Mouse (Mus musculus) Patski (cell line): ENCODE data around the gene Ankdd1b. TPM values are rescaled to one million over a fixed set of nuclear protein-coding genes. Genes with fewer than 3 reads are reported as not detected.

Experiments used
- ATAC-seq: fragments of 100-300 bp; one replicate; pipeline ENCODE4 v1.8.0; 2021
- CTCF ChIA-PET: fragments of 350-600 bp; sonication (Branson Sonifier 250); formaldehyde crosslinking; loops from one replicate; lab custom pipeline; 2022; ENCODE audit warnings: inconsistent platforms; lab: Charles Lee
- POLR2A ChIA-PET: fragments of 350-600 bp; sonication (Branson Sonifier 250); formaldehyde crosslinking; loops from one replicate; lab custom pipeline; 2022; ENCODE audit warnings: antibody characterized with exemption, inconsistent platforms; lab: Charles Lee
- DNase-seq: peaks from one replicate; pipeline ENCODE4 v3.0.0-alpha.2; 2011; ENCODE audit warnings: low read depth, low spot score
- H3K27me3 ChIP-seq: fragments of 371-371 bp; one replicate; pipeline ENCODE4 v1.5.1; 2021
- CTCF ChIP-seq: fragments of 100-300 bp; IDR thresholded peaks from one replicate; pipeline ENCODE4 v1.5.1; 2021
- in situ Hi-C: fragments of 300-500 bp; cut with MboI; formaldehyde crosslinking; loops from 3 replicates; pipeline ENCODE4 v1.11.1; 2018; ENCODE audit warnings: low pct_unique_long_range_greater_than_20kb, mixed read lengths
- polyA plus RNA-seq: library from polyadenylated mRNA; unstranded; gene quantifications from one replicate; pipeline ENCODE4 v1.2.3, GENCODE M21; 2021

The Ankdd1b gene
- polyA plus RNA-seq: 0.12 TPM

- H3K27me3 ChIP-seq: peaks cover 2% of the 10 kb centered on the region
- in situ Hi-C loops: no loop called here
- ATAC-seq (no peak), DNase-seq (no peak)
- no peak for TF ChIP-seq CTCF
- CTCF ChIA-PET: interaction anchor here (1.0 kb wide), 1 partner anchor 39 kb away, joined by 3 read pairs; no protein-coding TSS in a partner anchor
- POLR2A ChIA-PET: no interaction called here
These were observed at the start of gene Ankdd1b for GRCm38 (mm10) chr13:96470957-96471356. TSS of gene Ankdd1b (minus strand) at chr13:96471198.

DNA sequence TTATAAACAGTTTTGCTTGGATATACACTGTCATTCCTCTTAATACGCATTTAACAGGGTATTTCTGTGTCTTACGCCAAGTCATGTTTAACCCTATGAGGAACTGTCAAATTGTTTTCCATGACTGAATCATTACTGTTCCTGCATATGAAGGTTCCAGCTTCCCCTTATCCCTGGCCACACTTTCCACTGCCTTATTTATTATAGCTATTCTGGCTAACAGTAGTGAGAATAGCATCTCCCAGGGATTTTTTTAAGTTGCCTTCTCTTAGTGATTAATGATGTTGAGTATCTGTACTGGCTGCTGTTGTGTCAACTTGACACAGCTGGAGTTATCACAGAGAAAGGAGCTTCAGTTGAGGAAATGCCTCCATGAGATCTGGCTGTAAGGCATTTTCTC, 46.3 kb upstream of the Ankdd1b start:
- no peak for TF ChIP-seq CTCF
- no peak for ATAC-seq
- in situ Hi-C loops: no loop called here

DNA sequence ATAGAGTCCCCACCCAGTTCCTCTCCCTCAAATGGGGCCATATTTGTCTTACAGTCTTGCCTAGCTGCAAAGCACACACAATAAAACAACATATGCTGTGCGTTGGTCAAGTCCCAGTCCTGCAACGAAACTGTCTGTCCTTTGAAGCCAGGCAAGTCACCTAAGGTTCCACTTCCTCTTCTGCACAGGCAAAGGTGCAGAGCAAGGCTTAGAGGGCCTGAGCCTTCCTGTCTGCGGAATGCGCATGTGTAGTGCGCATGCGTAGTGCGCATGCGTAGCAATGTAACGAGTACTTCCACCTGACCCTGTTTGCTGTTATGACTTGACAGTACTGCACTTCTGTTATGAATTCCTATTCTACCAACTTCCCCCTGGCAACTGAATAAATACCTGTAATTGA, 45.3 kb upstream of the Ankdd1b start:
- ChIA-PET POLR2A (no interaction called here), CTCF (interaction anchor here (0.8 kb wide), 1 partner anchor 15 kb away, joined by 3 read pairs; no protein-coding TSS in a partner anchor)
- no peak for ATAC-seq
- no peaks in the 10 kb centered on the region for H3K27me3 ChIP-seq
- in situ Hi-C loops: no loop called here
- no peak for TF ChIP-seq CTCF
- no peak for DNase-seq

More for the DNA sequence above, 46.3 kb upstream of the Ankdd1b start:
- no peaks in the 10 kb centered on the region for H3K27me3 ChIP-seq
- no peak for DNase-seq
- POLR2A ChIA-PET: no interaction called here
- CTCF ChIA-PET: interaction anchor here (1.7 to 1.8 kb wide), 2 partner anchors 14 to 59 kb away, joined by 3 to 4 read pairs; no protein-coding TSS in a partner anchor

- ATAC-seq (no peak), DNase-seq (no peak)
- no peak for TF ChIP-seq CTCF
- no peaks in the 10 kb centered on the region for H3K27me3 ChIP-seq
- ChIA-PET POLR2A (no interaction called here), CTCF (interaction anchor here (1.5 kb wide), 1 partner anchor 107 kb away, joined by 3 read pairs; no protein-coding TSS in a partner anchor)
- in situ Hi-C loops: no loop called here
These were observed 43.4 kb upstream of the Ankdd1b start for GRCm38 (mm10) chr13:96514154-96514942.

- in situ Hi-C loops: no loop called here
- ATAC-seq (no peak), DNase-seq (no peak)
- ChIA-PET POLR2A (interaction anchor here (0.9 to 1.1 kb wide), 2 partner anchors 57 to 79 kb away, joined by 3 read pairs; no protein-coding TSS in a partner anchor), CTCF (interaction anchor here (1.2 kb wide), 1 partner anchor 16 kb away, joined by 4 read pairs; no protein-coding TSS in a partner anchor)
- H3K27me3 ChIP-seq: no peaks in the 10 kb centered on the region
- TF ChIP-seq CTCF: no peak
These were observed 40.9 kb upstream of the Ankdd1b start for GRCm38 (mm10) chr13:96511893-96512292.

DNA sequence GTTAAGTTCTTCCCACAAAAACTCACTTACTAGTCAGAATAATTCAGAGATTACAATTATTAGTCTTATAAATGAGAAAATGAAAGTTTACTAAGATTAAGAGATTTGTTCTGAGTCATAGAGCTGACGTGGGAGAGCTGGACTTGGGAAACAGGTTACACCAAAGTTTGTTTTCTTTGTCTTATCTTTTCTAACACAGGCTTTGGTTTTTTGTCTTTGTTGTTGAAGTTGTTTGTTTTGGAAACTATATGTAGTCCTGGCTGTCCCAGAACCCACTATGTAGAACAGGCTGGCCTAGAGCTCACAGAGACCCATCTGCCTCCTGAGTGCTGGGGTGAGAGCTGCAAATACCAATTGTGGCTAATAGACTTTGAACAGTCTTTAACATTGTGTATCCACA, 40.3 kb upstream of the Ankdd1b start:
- POLR2A ChIA-PET: interaction anchor here (1.1 kb wide), 1 partner anchor 58 kb away, joined by 3 read pairs; no protein-coding TSS in a partner anchor

DNA sequence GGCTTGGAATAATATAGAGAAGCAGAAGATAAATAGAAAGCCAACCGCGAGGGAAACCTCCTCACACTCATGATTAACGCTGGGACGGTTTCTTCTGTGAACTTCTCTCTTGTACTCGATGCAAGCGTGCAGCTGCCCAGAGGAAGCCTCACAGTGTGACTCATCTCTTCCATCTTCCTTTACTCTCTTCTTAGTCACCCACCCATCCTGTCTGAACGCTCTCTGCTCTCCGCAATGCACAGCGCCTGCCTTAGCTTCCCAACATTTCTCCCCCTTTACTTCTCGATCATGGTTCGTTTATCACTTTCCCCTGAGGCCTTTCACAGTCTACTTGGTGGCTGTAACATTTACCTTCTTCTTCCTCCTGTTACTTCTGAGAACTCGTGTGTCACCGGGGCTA, 39.6 kb upstream of the Ankdd1b start:
- in situ Hi-C loops: no loop called here
- peak; percentile 10 for DNase-seq
- H3K27me3 ChIP-seq: no peaks in the 10 kb centered on the region
- POLR2A ChIA-PET: interaction anchor here (0.7 kb wide), 1 partner anchor 21 kb away, joined by 4 read pairs; no protein-coding TSS in a partner anchor
- TF ChIP-seq CTCF: no peak
- CTCF ChIA-PET: interaction anchor here (0.8 to 1.1 kb wide), 2 partner anchors 56 to 142 kb away, joined by 3 read pairs; no protein-coding TSS in a partner anchor
- ATAC-seq: peak; percentile 80

More for the DNA sequence above, 40.3 kb upstream of the Ankdd1b start:
- no peak for ATAC-seq
- TF ChIP-seq CTCF: no peak
- DNase-seq: no peak
- H3K27me3 ChIP-seq: no peaks in the 10 kb centered on the region
- in situ Hi-C loops: no loop called here
- CTCF ChIA-PET: interaction anchor here (1.2 kb wide), 1 partner anchor 16 kb away, joined by 4 read pairs; no protein-coding TSS in a partner anchor

- DNase-seq (no peak), ATAC-seq (no peak)
- no peak for TF ChIP-seq CTCF
These were observed 36.5 kb upstream of the Ankdd1b start for GRCm38 (mm10) chr13:96507541-96507940.

GRCm38 (mm10) chr13:96506313-96506712, 35.3 kb upstream of the Ankdd1b start:
- no peaks in the 10 kb centered on the region for H3K27me3 ChIP-seq
- POLR2A ChIA-PET: no interaction called here
- in situ Hi-C loops: no loop called here

More at GRCm38 (mm10) chr13:96507541-96507940, 36.5 kb upstream of the Ankdd1b start:
- ChIA-PET POLR2A (no interaction called here), CTCF (interaction anchor here (0.6 kb wide), 1 partner anchor 12 kb away, joined by 3 read pairs; no protein-coding TSS in a partner anchor)
- H3K27me3 ChIP-seq: no peaks in the 10 kb centered on the region
- in situ Hi-C loops: no loop called here

DNA sequence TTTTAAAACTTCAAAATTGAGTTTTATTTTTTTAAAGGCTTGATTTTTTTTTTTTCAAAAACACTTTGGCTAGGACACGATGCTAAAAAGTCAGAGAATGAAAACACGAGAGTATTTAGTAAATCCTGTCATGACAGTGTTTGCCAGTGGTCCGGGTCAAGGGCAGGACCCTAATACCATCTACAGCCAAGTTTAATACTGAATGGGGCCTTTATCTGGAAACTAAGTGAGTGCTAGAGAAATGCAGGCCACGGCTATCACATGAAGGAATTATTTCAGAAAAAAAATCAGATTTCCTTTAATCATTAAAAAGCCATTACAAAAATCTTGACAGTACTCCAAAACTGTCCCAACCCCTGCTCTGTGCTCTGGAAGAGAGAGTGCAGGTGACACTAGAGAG, 34.7 kb upstream of the Ankdd1b start:
- ChIA-PET POLR2A (no interaction called here), CTCF (no interaction called here)
- H3K27me3 ChIP-seq: no peaks in the 10 kb centered on the region
- no peak for DNase-seq
- in situ Hi-C loops: no loop called here
- ATAC-seq: no peak
- no peak for TF ChIP-seq CTCF

More at GRCm38 (mm10) chr13:96506313-96506712, 35.3 kb upstream of the Ankdd1b start:
- CTCF ChIA-PET: no interaction called here
- TF ChIP-seq CTCF: no peak
- ATAC-seq (no peak), DNase-seq (no peak)
